Mouse (Mus musculus) thymus, adult 18-20 months (tissue): Measurements from ENCODE around the gene Derl2.

Experiments used
- DNase-seq, 2 experiments: peaks; one replicate each; pipeline ENCODE4 v3.0.0; 2022; ENCODE audit warnings: mixed read lengths in 2 of 2

Derl2 gene

GRCm38 (mm10) chr11:70980751-70981510 lies 38.7 kb downstream of the Derl2 start:
- no peak for DNase-seq

- no peak for DNase-seq
These were observed 39.4 kb downstream of the Derl2 start for GRCm38 (mm10) chr11:70980232-70980631.

GRCm38 (mm10) chr11:70977293-70977692 lies 42.3 kb downstream of the Derl2 start:
- no peak for DNase-seq

- DNase-seq, result no peak
These were observed 44.4 kb downstream of the Derl2 start for GRCm38 (mm10) chr11:70975193-70975592.

GRCm38 (mm10) chr11:70973947-70974346 lies 45.7 kb downstream of the Derl2 start:
- no peak for DNase-seq

- no peak for DNase-seq
These were observed 47.1 kb downstream of the Derl2 start for GRCm38 (mm10) chr11:70972586-70972985.

GRCm38 (mm10) chr11:70970560-70971540 lies 48.8 kb downstream of the Derl2 start:
- DNase-seq, result no peak

GRCm38 (mm10) chr11:70969821-70970559 lies 49.7 kb downstream of the Derl2 start, which contains the start of the genes Nup88 and Rpain:
Gene Nup88, minus strand, starts transcription at chr11:70969973.
Gene Rpain, plus strand, starts transcription at chr11:70970213.
- DNase-seq, result peak; percentile 88 to 93

GRCm38 (mm10) chr11:70969271-70969794 lies 50.3 kb downstream of the Derl2 start:
- no peak for DNase-seq

GRCm38 (mm10) chr11:70964222-70964907 lies 55.3 kb downstream of the Derl2 start:
- no peak for DNase-seq

- no peak for DNase-seq
These were observed 58.7 kb downstream of the Derl2 start for GRCm38 (mm10) chr11:70960786-70961554.
